Mouse (Mus musculus) forebrain, embryonic 13.5 days (tissue): ENCODE data around the gene Ell. TPM values are rescaled to one million over a fixed set of nuclear protein-coding genes. Genes with fewer than 3 reads are reported as not detected.

Experiments
- ATAC-seq: fragments of 200-750 bp; cut with Nextera tagmentation; 2 replicates; pipeline ENCODE4 v1.8.0; 2017
- H3K27ac ChIP-seq: fragments of 300-500 bp; sonication (generic); 2 replicates; pipeline ENCODE4 v1.5.1; 2015; ENCODE audit warnings: inconsistent platforms, mild to moderate bottlenecking, moderate library complexity
- H3K27me3 ChIP-seq: fragments of 300-500 bp; sonication (generic); 2 replicates; pipeline ENCODE4 v1.6.1; 2015; ENCODE audit warnings: mild to moderate bottlenecking, inconsistent platforms
- H3K36me3 ChIP-seq: fragments of 300-500 bp; sonication (generic); 2 replicates; pipeline ENCODE4 v1.6.1; 2015; ENCODE audit warnings: mild to moderate bottlenecking, inconsistent platforms; ENCODE audit not compliant: poor library complexity, severe bottlenecking
- H3K4me1 ChIP-seq: fragments of 300-500 bp; sonication (generic); 2 replicates; pipeline ENCODE4 v1.6.1; 2015; ENCODE audit warnings: inconsistent platforms
- H3K4me2 ChIP-seq: fragments of 300-500 bp; sonication (generic); 2 replicates; pipeline ENCODE4 v1.6.1; 2015; ENCODE audit warnings: inconsistent platforms, mild to moderate bottlenecking, moderate library complexity
- H3K4me3 ChIP-seq: fragments of 300-500 bp; sonication (generic); 2 replicates; pipeline ENCODE4 v1.5.1; 2015; ENCODE audit warnings: mild to moderate bottlenecking, inconsistent platforms
- H3K9ac ChIP-seq: fragments of 300-500 bp; sonication (generic); 2 replicates; pipeline ENCODE4 v1.6.1; 2015; ENCODE audit warnings: mild to moderate bottlenecking, inconsistent platforms
- H3K9me3 ChIP-seq: fragments of 300-500 bp; sonication (generic); replicated peaks from 2 replicates; pipeline ENCODE4 v1.6.1; 2016; ENCODE audit warnings: inconsistent platforms
- WGBS: fragments of 180-500 bp; shearing (Covaris S2); methylation state at CpG from one replicate; pipeline ENCODE4 v1.1.7; 2015; 5-methylcytosine and 5-hydroxymethylcytosine counted together
- polyA plus RNA-seq: library from polyadenylated mRNA; unstranded; fragments of >200 nt; fragmentation: Nextera tagmentation; extraction: Ambion mirVana; gene quantifications from 2 replicates; pipeline ENCODE4 v1.2.1, GENCODE M21; 2015

Gene Ell
- polyA plus RNA-seq, 1 experiment from 2014 or later, result 16.6 TPM

- H3K27me3 ChIP-seq, result no peaks in the 10 kb centered on the region
- 39% methylated on average over 13 of the region's 13 CpGs for WGBS
Observed at GRCm38 (mm10) chr8:70528182-70528797, 11.0 kb upstream of the Ell start.

GRCm38 (mm10) chr8:70529299-70529698 is 10.0 kb upstream of the Ell start:
- 84% methylated on average over 5 of the region's 5 CpGs for WGBS
- peak overlapping the region; percentile 5; the same call in 1 of the 2 replicates for H3K4me2 ChIP-seq

More at GRCm38 (mm10) chr8:70528182-70528797, 11.0 kb upstream of the Ell start:
- Histone ChIP-seq H3K4me1 (peaks cover 28% of the 10 kb centered on the region), H3K9ac (peak overlapping the region; percentile 92), H3K36me3 (peaks cover 39% of the 10 kb centered on the region), H3K4me2 (peak overlapping the region; percentile 88), H3K9me3 (no peaks in the 10 kb centered on the region), H3K27ac (peak overlapping the region; percentile 79), H3K4me3 (peak overlapping the region; percentile 77)
- no peak for ATAC-seq

GRCm38 (mm10) chr8:70529741-70530161 is 9.5 kb upstream of the Ell start:
- no peak overlapping the region for H3K4me2 ChIP-seq
- 97% methylated on average over 3 of the region's 3 CpGs for WGBS

More at GRCm38 (mm10) chr8:70529299-70529698, 10.0 kb upstream of the Ell start:
- Histone ChIP-seq H3K27ac (no peak overlapping the region), H3K27me3 (no peaks in the 10 kb centered on the region), H3K4me1 (peaks cover 28% of the 10 kb centered on the region), H3K9me3 (no peaks in the 10 kb centered on the region), H3K4me3 (no peak overlapping the region), H3K36me3 (peaks cover 49% of the 10 kb centered on the region), H3K9ac (peak overlapping the region; percentile 40)
- ATAC-seq, result no peak

GRCm38 (mm10) chr8:70530314-70530713 is 8.9 kb upstream of the Ell start:
- Histone ChIP-seq H3K4me1 (peaks cover 28% of the 10 kb centered on the region), H3K9ac (no peak overlapping the region), H3K4me3 (no peak overlapping the region), H3K9me3 (no peaks in the 10 kb centered on the region), H3K27ac (no peak overlapping the region), H3K27me3 (no peaks in the 10 kb centered on the region), H3K36me3 (peaks cover 59% of the 10 kb centered on the region), H3K4me2 (no peak overlapping the region)
- ATAC-seq, result no peak
- WGBS, result 92% methylated on average over 2 of the region's 2 CpGs

More at GRCm38 (mm10) chr8:70529741-70530161, 9.5 kb upstream of the Ell start:
- Histone ChIP-seq H3K4me1 (peaks cover 28% of the 10 kb centered on the region), H3K9me3 (no peaks in the 10 kb centered on the region), H3K4me3 (no peak overlapping the region), H3K9ac (peak overlapping the region; percentile 40; the same call in 1 of the 2 replicates), H3K27me3 (no peaks in the 10 kb centered on the region), H3K36me3 (peaks cover 54% of the 10 kb centered on the region), H3K27ac (no peak overlapping the region)
- no peak for ATAC-seq

- H3K36me3 ChIP-seq, result peaks cover 77% of the 10 kb centered on the region
- 93% methylated on average over 12 of the region's 12 CpGs for WGBS
- no peak for ATAC-seq
Observed at GRCm38 (mm10) chr8:70534281-70534680, 5.0 kb upstream of the Ell start.

GRCm38 (mm10) chr8:70535221-70535620 is 4.0 kb upstream of the Ell start:
- Histone ChIP-seq H3K27me3 (no peaks in the 10 kb centered on the region), H3K27ac (no peak overlapping the region), H3K9ac (no peak overlapping the region), H3K4me2 (no peak overlapping the region), H3K4me3 (no peak overlapping the region), H3K9me3 (no peaks in the 10 kb centered on the region), H3K4me1 (peaks cover 11% of the 10 kb centered on the region), H3K36me3 (peaks cover 68% of the 10 kb centered on the region)
- WGBS, result 95% methylated on average over 3 of the region's 3 CpGs
- ATAC-seq, result no peak

More at GRCm38 (mm10) chr8:70534281-70534680, 5.0 kb upstream of the Ell start:
- H3K9me3 ChIP-seq, result no peaks in the 10 kb centered on the region
- no peaks in the 10 kb centered on the region for H3K27me3 ChIP-seq
- H3K4me1 ChIP-seq, result peaks cover 11% of the 10 kb centered on the region
- no peak overlapping the region for H3K4me2 ChIP-seq
- no peak overlapping the region; the same call in 1 of the 2 replicates for H3K27ac ChIP-seq
- no peak overlapping the region for H3K9ac ChIP-seq
- H3K4me3 ChIP-seq, result no peak overlapping the region

- peaks cover 16% of the 10 kb centered on the region for H3K4me1 ChIP-seq
- no peaks in the 10 kb centered on the region for H3K27me3 ChIP-seq
- H3K27ac ChIP-seq, result no peak overlapping the region
- no peaks in the 10 kb centered on the region for H3K9me3 ChIP-seq
- H3K9ac ChIP-seq, result no peak overlapping the region
- 82% methylated on average over 2 of the region's 2 CpGs for WGBS
- ATAC-seq, result no peak
- peaks cover 65% of the 10 kb centered on the region for H3K36me3 ChIP-seq
- H3K4me3 ChIP-seq, result no peak overlapping the region
- H3K4me2 ChIP-seq, result no peak overlapping the region
Observed at GRCm38 (mm10) chr8:70535701-70536100, 3.6 kb upstream of the Ell start.

- Histone ChIP-seq H3K36me3 (peaks cover 41% of the 10 kb centered on the region), H3K27me3 (no peaks in the 10 kb centered on the region), H3K4me3 (peak overlapping the region; percentile 81), H3K9ac (peak overlapping the region; percentile 61), H3K4me1 (peaks cover 33% of the 10 kb centered on the region), H3K27ac (peak overlapping the region; percentile 79), H3K4me2 (peak overlapping the region; percentile 97), H3K9me3 (no peaks in the 10 kb centered on the region)
- peak; percentile 6 for ATAC-seq
- WGBS, result 16% methylated on average over 24 of the region's 24 CpGs
Observed at GRCm38 (mm10) chr8:70538024-70538579, 1.2 kb upstream of the Ell start.

GRCm38 (mm10) chr8:70538633-70539076 is 602 bp upstream of the Ell start:
- Histone ChIP-seq H3K4me1 (peaks cover 33% of the 10 kb centered on the region), H3K27me3 (no peaks in the 10 kb centered on the region), H3K36me3 (peaks cover 35% of the 10 kb centered on the region), H3K9me3 (no peaks in the 10 kb centered on the region), H3K4me2 (peak overlapping the region; percentile 97), H3K9ac (peak overlapping the region; percentile 91), H3K27ac (peak overlapping the region; percentile 93), H3K4me3 (peak overlapping the region; percentile 81)
- peak; percentile 79 for ATAC-seq
- WGBS, result under 1% methylated on average over 32 of the region's 32 CpGs

GRCm38 (mm10) chr8:70540013-70540506 is 803 bp downstream of the Ell start:
- ATAC-seq, result no peak
- WGBS, result 15% methylated on average over 4 of the region's 4 CpGs
- Histone ChIP-seq H3K9ac (peak overlapping the region; percentile 91), H3K4me1 (peaks cover 33% of the 10 kb centered on the region), H3K27me3 (no peaks in the 10 kb centered on the region), H3K36me3 (peaks cover 21% of the 10 kb centered on the region), H3K27ac (no peak overlapping the region), H3K4me3 (peak overlapping the region; percentile 81), H3K4me2 (peak overlapping the region; percentile 97), H3K9me3 (no peaks in the 10 kb centered on the region)

GRCm38 (mm10) chr8:70540507-70541071 is 1.3 kb downstream of the Ell start:
- H3K27me3 ChIP-seq, result no peaks in the 10 kb centered on the region
- H3K36me3 ChIP-seq, result peaks cover 16% of the 10 kb centered on the region
- peak overlapping the region; percentile 97 for H3K4me2 ChIP-seq
- H3K9me3 ChIP-seq, result no peaks in the 10 kb centered on the region
- WGBS, result 52% methylated on average over 7 of the region's 7 CpGs
- peak overlapping the region; percentile 81 for H3K4me3 ChIP-seq
- peaks cover 33% of the 10 kb centered on the region for H3K4me1 ChIP-seq
- H3K9ac ChIP-seq, result peak overlapping the region; percentile 91
- no peak for ATAC-seq
- H3K27ac ChIP-seq, result no peak overlapping the region

GRCm38 (mm10) chr8:70541081-70541480 is 1.8 kb downstream of the Ell start:
- no peak overlapping the region for H3K27ac ChIP-seq
- H3K27me3 ChIP-seq, result no peaks in the 10 kb centered on the region
- peaks cover 33% of the 10 kb centered on the region for H3K4me1 ChIP-seq
- no peak for ATAC-seq
- H3K9me3 ChIP-seq, result no peaks in the 10 kb centered on the region
- peak overlapping the region; percentile 81; the same call in 1 of the 2 replicates for H3K4me3 ChIP-seq
- H3K4me2 ChIP-seq, result peak overlapping the region; percentile 97
- WGBS, result 84% methylated on average over 5 of the region's 5 CpGs
- H3K9ac ChIP-seq, result peak overlapping the region; percentile 91
- H3K36me3 ChIP-seq, result peaks cover 11% of the 10 kb centered on the region
